Mouse (Mus musculus) MEL (cell line): ENCODE measurements around the gene Nudt22. TPM values are rescaled to one million over a fixed set of nuclear protein-coding genes. Genes with fewer than 3 reads are reported as not detected.

Experiments used
- DNase-seq: peaks from one replicate; pipeline ENCODE4 v3.0.0; 2011; ENCODE audit warnings: low read depth, low spot score
- H3K27ac ChIP-seq: 2 replicates; pipeline ENCODE4 v1.5.1; 2012; ENCODE audit warnings: low read depth, mild to moderate bottlenecking, control low read depth, low read length, moderate library complexity; ENCODE audit not compliant: control insufficient read depth
- H3K27me3 ChIP-seq, 2 experiments: fragments of 150-350 bp in 1 of 2; sonication (generic) in 1 of 2; 2 replicates each; pipeline ENCODE4 v1.6.1; 2012; ENCODE audit warnings: low read length in 2 of 2, mild to moderate bottlenecking in 2 of 2, improper control_type of control experiment in 1 of 2, moderate library complexity in 1 of 2; ENCODE audit not compliant: insufficient read depth in 2 of 2, control insufficient read depth in 1 of 2
- H3K36me3 ChIP-seq, 2 experiments: 2 replicates each; pipeline ENCODE4 v1.6.1; 2012 to 2014; ENCODE audit warnings: low read length in 2 of 2, improper control_type of control experiment in 1 of 2, inconsistent platforms in 1 of 2, mild to moderate bottlenecking in 1 of 2; ENCODE audit not compliant: insufficient read depth in 2 of 2, control insufficient read depth in 1 of 2
- H3K4me1 ChIP-seq, 2 experiments: fragments of 150-350 bp in 1 of 2; sonication (generic) in 1 of 2; 2 replicates each; pipeline ENCODE4 v1.6.1; 2012; ENCODE audit warnings: low read length in 2 of 2, improper control_type of control experiment in 1 of 2, mild to moderate bottlenecking in 1 of 2; ENCODE audit not compliant: insufficient read depth in 2 of 2, control insufficient read depth in 1 of 2
- H3K4me3 ChIP-seq, 2 experiments: fragments of 150-350 bp in 1 of 2; sonication (generic) in 1 of 2; 2 replicates each; pipeline ENCODE4 v1.5.1; 2012; ENCODE audit warnings: low read depth in 2 of 2, low read length in 2 of 2, mild to moderate bottlenecking in 2 of 2, moderate library complexity in 2 of 2, control low read depth in 1 of 2, improper control_type of control experiment in 1 of 2; ENCODE audit not compliant: control insufficient read depth in 1 of 2, insufficient read depth in 1 of 2
- H3K79me2 ChIP-seq: 2 replicates; pipeline ENCODE4 v1.6.1; 2012; ENCODE audit warnings: mild to moderate bottlenecking, low read length, moderate library complexity; ENCODE audit not compliant: control insufficient read depth, poor library complexity, insufficient read depth
- H3K9ac ChIP-seq: 2 replicates; pipeline ENCODE4 v1.6.1; 2012; ENCODE audit warnings: low read depth, mild to moderate bottlenecking, control low read depth, low read length, moderate library complexity; ENCODE audit not compliant: control insufficient read depth, poor library complexity, severe bottlenecking
- H3K9me3 ChIP-seq: fragments of 150-350 bp; sonication (generic); replicated peaks from 2 replicates; pipeline ENCODE4 v1.6.1; 2012; ENCODE audit warnings: mild to moderate bottlenecking, low read length, improper control_type of control experiment, moderate library complexity; ENCODE audit not compliant: insufficient read depth
- BHLHE40 ChIP-seq: IDR thresholded peaks from 2 replicates; pipeline ENCODE4 v1.6.1; 2012; ENCODE audit warnings: low read depth, mild to moderate bottlenecking, inconsistent platforms, low read length, improper control_type of control experiment, borderline replicate concordance
- CHD1 ChIP-seq: IDR thresholded peaks from 2 replicates; pipeline ENCODE4 v1.6.1; 2012; ENCODE audit warnings: low read depth, mild to moderate bottlenecking, inconsistent platforms, low read length, improper control_type of control experiment
- CHD2 ChIP-seq: IDR thresholded peaks from 2 replicates; pipeline ENCODE4 v1.6.1; 2011; ENCODE audit warnings: low read length, improper control_type of control experiment
- ELF1 ChIP-seq: IDR thresholded peaks from 2 replicates; pipeline ENCODE4 v1.6.1; 2014; ENCODE audit warnings: low read depth, mild to moderate bottlenecking, inconsistent platforms, low read length, improper control_type of control experiment, moderate library complexity
- EP300 ChIP-seq, 2 experiments: IDR thresholded peaks; 2 replicates each; pipeline ENCODE4 v1.6.1; 2011; ENCODE audit warnings: improper control_type of control experiment in 2 of 2, low read length in 2 of 2, low read depth in 1 of 2, mild to moderate bottlenecking in 1 of 2
- ETS1 ChIP-seq: IDR thresholded peaks from 2 replicates; pipeline ENCODE4 v1.6.1; 2012; ENCODE audit warnings: low read depth, mild to moderate bottlenecking, inconsistent platforms, low read length, improper control_type of control experiment, moderate library complexity
- GATA1 ChIP-seq: IDR thresholded peaks from 2 replicates; pipeline ENCODE4 v1.6.1; 2011; ENCODE audit warnings: low read depth, low read length, improper control_type of control experiment
- JUND ChIP-seq: IDR thresholded peaks from 2 replicates; pipeline ENCODE4 v1.6.1; 2011; ENCODE audit warnings: low read depth, mild to moderate bottlenecking, improper control_type of control experiment, low read length
- POLR2A ChIP-seq, 2 experiments: IDR thresholded peaks; 2 replicates each; pipeline ENCODE4 v1.6.1; 2011 to 2012; ENCODE audit warnings: low read length in 2 of 2, mild to moderate bottlenecking in 2 of 2, control low read depth in 1 of 2, improper control_type of control experiment in 1 of 2, low read depth in 1 of 2, moderate library complexity in 1 of 2; ENCODE audit not compliant: control insufficient read depth in 1 of 2, insufficient read depth in 1 of 2, poor library complexity in 1 of 2
- POLR2AphosphoS2 ChIP-seq: IDR thresholded peaks from 2 replicates; pipeline ENCODE4 v1.6.1; 2011; ENCODE audit warnings: low read length, improper control_type of control experiment
- POLR2AphosphoS5 ChIP-seq: IDR thresholded peaks from 2 replicates; pipeline ENCODE4 v1.6.1; 2012; ENCODE audit warnings: low read depth, borderline replicate concordance, mild to moderate bottlenecking, inconsistent platforms, low read length, moderate library complexity, mixed read lengths
- SMC3 ChIP-seq: IDR thresholded peaks from 2 replicates; pipeline ENCODE4 v1.6.1; 2011; ENCODE audit warnings: low read depth, low read length, improper control_type of control experiment
- TAL1 ChIP-seq: IDR thresholded peaks from 2 replicates; pipeline ENCODE4 v1.6.1; 2012; ENCODE audit warnings: mild to moderate bottlenecking, inconsistent platforms, low read length, moderate library complexity, mixed read lengths
- TBP ChIP-seq: IDR thresholded peaks from 2 replicates; pipeline ENCODE4 v1.8.0; 2011; ENCODE audit warnings: low read depth, low read length, improper control_type of control experiment
- TCF12 ChIP-seq: IDR thresholded peaks from 2 replicates; pipeline ENCODE4 v1.6.1; 2014; ENCODE audit warnings: low read depth, mild to moderate bottlenecking, inconsistent platforms, low read length, improper control_type of control experiment, moderate library complexity
- ZKSCAN1 ChIP-seq: IDR thresholded peaks from 2 replicates; pipeline ENCODE4 v1.6.1; 2012; ENCODE audit warnings: low read depth, mild to moderate bottlenecking, inconsistent platforms, low read length, improper control_type of control experiment, moderate library complexity
- polyA plus RNA-seq, 2 experiments: library from polyadenylated mRNA; stranded (reverse) in 1 of 2; unstranded in 1 of 2; fragments of >175 nt in 1 of 2; fragments of >200 nt in 1 of 2; gene quantifications; 2 replicates each; pipeline versions ENCODE4 v1.2.1 to v1.2.4; 2012; ENCODE audit warnings: low replicate concordance in 2 of 2, low read depth in 1 of 2; ENCODE audit not compliant: insufficient read length in 2 of 2, insufficient read depth in 1 of 2, missing spikeins in 1 of 2
- total RNA-seq: library from RNA; depleted of rRNA; stranded (reverse); fragments of 300-350 nt; gene quantifications from 2 replicates; pipeline ENCODE4 v1.2.3, GENCODE M21; 2012

Nudt22 gene
- total and polyA plus RNA-seq, 3 experiments: 30.8 to 32.1 TPM; not detected in 1

GRCm38 (mm10) chr19:6994002-6994401 is 1.9 kb downstream of the Nudt22 start (continued):
- TF ChIP-seq SMC3: no peak
- TF ChIP-seq BHLHE40: no peak

GRCm38 (mm10) chr19:6993011-6993770 is 2.7 kb downstream of the Nudt22 start:
- H3K79me2 ChIP-seq: peaks cover 4% of the 10 kb centered on the region; the same call in 1 of the 2 replicates
- DNase-seq: no peak
- H3K9ac ChIP-seq: peak overlapping the region; percentile 72
- H3K4me3 ChIP-seq: peak overlapping the region; percentile 56 to 74
- 0 out of 4 replicates have a peak, but pooled peaks cover 0 to 2% of the 10 kb centered on the region in 2 experiments for H3K36me3 ChIP-seq
- TF ChIP-seq SMC3 (no peak), EP300 (IDR thresholded peaks at IDR 0.05; ENCODE audit: low read depth in 1 of 2, low read length in 2 of 2) (no peak), GATA1 (no peak), ZKSCAN1 (no peak), CHD1 (no peak), TAL1 (no peak), POLR2AphosphoS2 (no peak), POLR2AphosphoS5 (no peak), CHD2 (no peak), ELF1 (no peak), TBP (no peak), POLR2A (IDR thresholded peaks at IDR 0.05; ENCODE audit: control insufficient read depth in 1 of 2, insufficient read depth in 1 of 2, low read depth in 1 of 2, low read length in 2 of 2, poor library complexity in 1 of 2) (no peak), TCF12 (no peak), ETS1 (no peak), JUND (no peak)
- no peaks in the 10 kb centered on the region for H3K9me3 ChIP-seq
- H3K27ac ChIP-seq: peak overlapping the region; percentile 25
- peaks cover 2 to 24% of the 10 kb centered on the region in 2 experiments; a peak in 3 of 4 replicates for H3K4me1 ChIP-seq
- no peaks in the 10 kb centered on the region for H3K27me3 ChIP-seq
